Mouse (Mus musculus): ENCODE measurements at regions not wholly inside any gene's neighbourhood (a gene's known extent, or its start where the extent isn't known, plus 50 kb on each side); places are given as distances from the start of the nearest gene placed in this dataset.

DNA sequence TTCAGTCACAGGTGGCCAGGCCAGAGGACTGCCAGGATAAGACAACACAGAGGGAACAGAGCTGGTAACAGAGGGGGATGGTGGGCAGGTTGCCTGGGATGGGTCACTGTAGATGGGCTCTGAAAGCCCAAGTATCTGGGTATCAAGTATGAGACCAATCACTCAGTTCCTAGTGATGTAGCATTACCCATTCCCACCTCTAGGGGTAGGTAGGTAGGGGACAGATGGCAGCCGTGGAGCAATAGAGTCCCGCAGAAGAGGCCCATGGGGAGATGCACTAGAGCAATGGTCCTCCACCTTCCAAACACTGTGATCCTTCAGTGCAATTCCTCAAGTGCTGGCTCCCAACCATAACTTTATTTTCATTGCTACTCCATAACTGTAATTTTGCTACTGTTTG lies 60.4 kb upstream of the Dgkg start:
- WGBS, result 49% methylated on average over 2 of the region's 2 CpGs
- Histone ChIP-seq H3K4me3 (no peak overlapping the region), H3K36me3 (no peaks in the 10 kb centered on the region), H3K27ac (replicated peaks) (no peak overlapping the region), H3K4me1 (peaks cover 9% of the 10 kb centered on the region), H3K4me2 (no peak overlapping the region), H3K27me3 (replicated peaks) (no peaks in the 10 kb centered on the region), H3K9ac (no peak overlapping the region), H3K9me3 (no peaks in the 10 kb centered on the region)
- no peak for ATAC-seq (ENCODE audit: extremely low read depth, insufficient number of reproducible peaks, low FRiP score, low TSS enrichment)

DNA sequence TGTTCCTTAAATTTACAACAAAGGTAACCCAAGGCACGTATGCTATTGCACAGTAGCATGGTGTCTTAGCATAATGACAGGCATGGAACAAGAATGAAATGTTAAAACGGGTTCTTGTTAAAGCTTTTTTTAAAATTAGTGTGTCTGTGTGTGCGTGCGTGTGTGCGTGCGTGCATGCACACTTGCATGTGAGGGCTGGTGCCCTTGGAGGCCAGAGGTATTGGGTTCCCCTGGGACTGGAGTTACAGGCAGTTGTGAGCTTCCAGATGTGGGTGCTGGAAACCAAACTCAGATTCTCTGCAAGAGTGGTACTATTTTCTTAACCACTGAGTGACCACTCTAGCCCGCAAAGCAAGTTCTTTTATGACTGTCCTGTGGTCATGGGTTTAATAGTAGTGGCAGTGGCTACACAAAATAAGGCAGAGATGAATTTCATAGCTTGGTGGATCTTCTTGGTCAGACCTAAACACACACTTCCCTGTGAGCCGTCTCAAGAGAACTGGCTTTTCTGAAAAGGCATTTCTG lies 59.3 kb upstream of the Dgkg start:
- Histone ChIP-seq H3K27me3 (replicated peaks) (no peaks in the 10 kb centered on the region), H3K36me3 (no peaks in the 10 kb centered on the region), H3K9me3 (no peaks in the 10 kb centered on the region), H3K27ac (replicated peaks) (no peak overlapping the region), H3K4me2 (no peak overlapping the region), H3K9ac (no peak overlapping the region), H3K4me3 (no peak overlapping the region), H3K4me1 (peaks cover 9% of the 10 kb centered on the region)
- WGBS, result 88% methylated on average over 8 of the region's 8 CpGs
- no peak for ATAC-seq (ENCODE audit: extremely low read depth, insufficient number of reproducible peaks, low FRiP score, low TSS enrichment)

GRCm38 (mm10) chr16:22714315-22714714 lies 57.3 kb upstream of the Dgkg start:
- WGBS, result 77% methylated on average over 2 of the region's 2 CpGs
- Histone ChIP-seq H3K27ac (replicated peaks) (no peak overlapping the region), H3K4me2 (no peak overlapping the region), H3K27me3 (replicated peaks) (no peaks in the 10 kb centered on the region), H3K36me3 (no peaks in the 10 kb centered on the region), H3K9me3 (no peaks in the 10 kb centered on the region), H3K4me1 (no peaks in the 10 kb centered on the region), H3K4me3 (no peak overlapping the region), H3K9ac (no peak overlapping the region)
- ATAC-seq (ENCODE audit: extremely low read depth, insufficient number of reproducible peaks, low FRiP score, low TSS enrichment), result no peak

GRCm38 (mm10) chr16:22708768-22709167 lies 51.7 kb upstream of the Dgkg start:
- Histone ChIP-seq H3K4me2 (no peak overlapping the region), H3K27me3 (replicated peaks) (no peaks in the 10 kb centered on the region), H3K9me3 (no peaks in the 10 kb centered on the region), H3K4me3 (no peak overlapping the region), H3K27ac (replicated peaks) (no peak overlapping the region), H3K36me3 (no peaks in the 10 kb centered on the region), H3K9ac (no peak overlapping the region), H3K4me1 (peaks cover 16% of the 10 kb centered on the region)
- no peak for ATAC-seq (ENCODE audit: extremely low read depth, insufficient number of reproducible peaks, low FRiP score, low TSS enrichment)
- WGBS, result 43% methylated on average over 9 of the region's 9 CpGs

Data from heart, embryonic 13.5 days (tissue).